Mouse (Mus musculus) urinary bladder, postnatal 4 days (tissue): ENCODE data around the gene Renbp.

Experiments
- DNase-seq, 2 experiments: peaks; one replicate each; pipeline ENCODE4 v3.0.0; 2021 to 2022; ENCODE audit warnings: low spot score in 2 of 2

Renbp gene

GRCm38 (mm10) chrX:73930402-73931062 lies at the start of gene Renbp:
Gene Renbp, minus strand, starts transcription at chrX:73930850.
- DNase-seq = peak; percentile 74 to 79

DNA sequence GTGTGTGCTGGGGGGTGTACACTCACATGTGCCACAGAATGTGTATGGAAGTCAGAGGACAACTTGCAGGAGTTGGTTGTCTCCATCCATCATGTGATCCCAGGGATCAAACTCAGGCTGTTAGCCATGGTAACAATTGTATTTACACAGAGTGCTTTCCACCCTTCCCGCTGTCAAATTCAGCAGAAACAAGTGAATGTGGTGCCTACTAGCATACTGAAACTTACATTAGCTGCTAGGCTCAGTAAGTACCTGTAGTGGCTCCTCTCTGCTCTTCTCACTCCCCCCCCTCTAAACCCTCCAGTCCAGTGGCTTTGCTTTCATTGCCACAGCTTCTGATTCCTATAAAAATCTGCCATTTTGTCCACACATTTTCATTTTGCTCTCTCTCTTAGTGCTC lies 47.1 kb upstream of the Renbp start:
- DNase-seq = no peak

DNA sequence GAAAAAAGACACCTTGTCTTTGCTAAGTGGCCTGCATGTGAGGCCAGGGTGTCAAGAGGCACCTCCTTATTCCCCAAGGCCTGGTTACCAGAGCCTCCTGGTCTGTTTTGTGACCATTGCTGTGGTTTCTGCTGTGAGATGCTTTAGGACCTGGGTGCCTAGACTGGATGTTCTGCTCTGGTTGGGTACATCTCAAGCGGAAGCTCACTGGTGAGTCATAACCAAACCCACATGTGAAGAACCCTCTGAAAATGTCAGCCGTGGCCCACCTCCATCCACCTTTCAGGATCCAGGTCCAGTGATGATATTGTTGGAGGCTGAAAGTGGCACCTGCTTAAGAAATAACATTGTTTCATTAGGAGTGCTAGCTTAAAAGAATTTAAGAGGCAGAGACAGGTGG lies 45.6 kb upstream of the Renbp start:
- DNase-seq = no peak

- no peak for DNase-seq
These were observed 42.1 kb upstream of the Renbp start for GRCm38 (mm10) chrX:73972774-73973173.

DNA sequence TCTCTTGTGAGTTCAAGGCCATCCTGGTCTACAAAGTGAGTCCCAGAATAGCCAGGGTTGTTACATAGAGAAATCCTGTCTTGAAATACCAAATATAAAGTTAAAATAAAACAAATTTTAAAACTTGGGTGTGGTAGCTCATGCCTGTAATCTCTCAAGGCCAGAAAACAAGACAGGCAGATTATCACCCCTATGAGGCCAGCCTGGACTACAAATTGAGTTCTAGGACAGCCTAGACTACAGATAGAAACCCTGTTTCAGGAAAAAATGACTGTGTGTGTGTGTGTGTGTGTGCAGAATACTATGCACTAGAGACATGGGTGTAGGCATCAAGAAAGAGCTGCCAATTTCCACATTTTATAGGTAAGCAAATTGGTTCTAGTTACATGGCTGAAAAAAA lies 40.1 kb upstream of the Renbp start:
- DNase-seq = no peak

- DNase-seq = no peak
These were observed 39.1 kb upstream of the Renbp start for GRCm38 (mm10) chrX:73969729-73970128.

DNA sequence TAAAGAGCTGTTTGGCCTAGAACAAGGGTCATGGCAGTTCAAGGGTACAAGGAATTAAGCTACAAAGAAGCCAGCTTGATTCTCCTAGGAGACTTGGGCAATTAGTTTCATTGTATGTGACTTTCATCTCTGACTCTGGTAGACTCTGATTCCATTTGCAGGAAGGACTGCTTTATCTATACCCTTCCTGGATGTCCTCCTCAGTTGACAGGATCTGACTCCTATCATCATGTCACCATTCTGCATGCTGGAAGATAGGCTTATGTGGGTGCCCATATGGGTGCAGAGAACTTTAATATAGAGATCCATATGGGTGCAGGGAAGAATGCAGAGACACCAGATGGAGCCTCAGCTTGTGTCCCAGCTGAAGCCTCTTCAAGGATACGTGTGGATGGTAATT lies 38.5 kb upstream of the Renbp start:
- no peak for DNase-seq

- DNase-seq = peak; percentile 83 to 85
These were observed 36.8 kb upstream of the Renbp start for GRCm38 (mm10) chrX:73967177-73968075.

GRCm38 (mm10) chrX:73966248-73967176 lies 35.9 kb upstream of the Renbp start, which contains the start of gene Hcfc1:
Gene Hcfc1, minus strand, starts transcription at chrX:73966357.
- DNase-seq = peak; percentile 83 to 87

- DNase-seq = no peak
These were observed 34.7 kb upstream of the Renbp start for GRCm38 (mm10) chrX:73965307-73965706.

DNA sequence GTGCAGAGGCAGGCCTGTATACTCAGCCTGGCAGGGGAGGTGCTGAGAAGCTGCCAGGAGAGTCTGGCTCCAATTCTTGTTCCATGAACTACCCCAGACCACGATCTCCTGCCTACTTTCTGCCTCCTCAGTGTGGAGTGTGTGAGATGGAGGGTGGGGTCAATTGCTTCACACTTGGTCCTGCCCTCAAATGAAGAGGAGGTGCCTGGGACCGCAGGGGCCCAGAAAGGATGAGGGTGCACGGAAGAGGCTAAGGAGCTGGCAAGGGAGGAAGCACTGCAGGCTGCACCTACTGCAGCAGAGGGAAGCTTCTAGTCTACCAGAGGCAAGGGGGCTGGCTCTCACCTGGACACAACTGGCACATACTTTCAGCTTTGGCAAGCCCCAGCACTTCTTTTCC lies 33.7 kb upstream of the Renbp start:
- no peak for DNase-seq

DNA sequence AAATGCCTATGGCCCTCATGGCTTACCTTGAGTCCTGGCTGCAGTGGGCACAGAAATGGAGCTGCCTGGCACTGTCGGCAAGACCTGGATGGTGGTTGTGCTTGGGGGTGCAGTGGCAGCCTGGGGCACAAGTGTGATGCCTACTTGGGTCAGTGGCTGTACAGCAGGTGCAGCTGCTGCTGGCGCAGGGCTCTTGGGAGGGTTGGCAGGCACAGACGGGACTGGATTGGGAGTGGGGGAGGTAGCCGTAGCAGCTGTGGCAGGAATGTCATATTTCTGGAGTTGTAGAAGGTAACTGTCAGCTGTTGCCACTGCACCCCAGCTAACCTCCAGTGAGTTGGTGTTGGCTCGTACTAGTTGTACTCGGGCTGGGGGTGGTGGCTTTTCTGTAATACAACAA lies 24.3 kb upstream of the Renbp start:
- no peak for DNase-seq

DNA sequence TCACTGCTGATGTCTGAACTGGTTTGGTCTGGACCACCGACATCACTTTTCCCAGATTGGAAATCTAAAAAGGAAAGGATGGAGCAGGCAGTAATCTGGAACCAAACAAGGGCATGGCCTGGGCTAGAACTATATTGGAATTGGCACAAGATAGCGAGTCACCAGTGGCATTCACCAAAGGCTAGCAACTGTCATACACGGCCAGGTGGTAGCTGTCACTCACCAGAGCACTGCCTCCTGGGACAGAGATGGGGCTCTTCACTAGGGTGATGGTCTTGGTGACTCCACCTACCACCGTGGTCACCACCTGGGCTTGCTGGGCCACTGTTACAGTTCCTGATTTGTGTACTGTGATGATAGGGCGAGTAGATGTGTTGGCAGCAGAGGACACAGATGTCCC lies 22.0 kb upstream of the Renbp start:
- DNase-seq = no peak

DNA sequence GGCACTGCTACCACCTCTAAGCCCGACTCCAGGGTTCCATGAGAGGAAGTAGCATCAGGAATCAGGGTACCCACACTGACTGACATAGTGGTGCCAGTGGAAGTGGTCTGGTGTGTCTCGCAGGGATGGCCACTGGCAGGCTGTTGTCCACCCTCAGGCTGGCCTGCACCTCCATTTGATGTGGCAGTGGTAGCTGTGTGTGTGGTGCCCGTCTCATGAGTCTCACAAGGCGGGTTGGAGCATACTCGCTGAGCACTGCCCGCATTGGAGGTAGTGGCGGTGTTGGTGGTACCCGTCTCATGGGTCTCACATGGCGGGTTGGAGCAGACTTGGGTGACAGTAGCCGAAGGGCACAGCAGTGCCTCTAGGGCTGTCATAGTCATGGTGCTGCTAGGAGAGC lies 18.7 kb upstream of the Renbp start:
- DNase-seq = no peak

GRCm38 (mm10) chrX:73948647-73949046 lies 18.0 kb upstream of the Renbp start:
- DNase-seq = peak in 1 of 2 experiments; percentile 36

DNA sequence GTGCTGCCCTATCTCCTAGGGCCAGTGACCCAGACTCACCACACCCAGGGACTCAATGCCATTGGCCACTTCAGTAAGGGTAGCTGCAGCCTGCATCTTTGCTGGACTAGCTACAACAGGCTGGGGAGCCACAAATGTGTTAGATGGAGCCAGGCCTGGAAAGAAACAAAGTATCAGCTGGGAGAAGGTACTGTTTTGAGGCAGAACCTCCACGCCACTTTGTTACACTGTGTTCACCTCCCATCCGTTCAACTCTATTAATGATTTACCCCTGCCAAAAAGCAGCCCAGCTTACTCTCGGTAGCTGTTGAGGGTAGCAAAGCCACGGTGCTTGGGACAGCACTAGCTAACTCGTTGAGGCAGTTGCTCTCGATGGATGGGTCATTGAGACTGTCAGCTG lies 16.2 kb upstream of the Renbp start:
- no peak for DNase-seq

DNA sequence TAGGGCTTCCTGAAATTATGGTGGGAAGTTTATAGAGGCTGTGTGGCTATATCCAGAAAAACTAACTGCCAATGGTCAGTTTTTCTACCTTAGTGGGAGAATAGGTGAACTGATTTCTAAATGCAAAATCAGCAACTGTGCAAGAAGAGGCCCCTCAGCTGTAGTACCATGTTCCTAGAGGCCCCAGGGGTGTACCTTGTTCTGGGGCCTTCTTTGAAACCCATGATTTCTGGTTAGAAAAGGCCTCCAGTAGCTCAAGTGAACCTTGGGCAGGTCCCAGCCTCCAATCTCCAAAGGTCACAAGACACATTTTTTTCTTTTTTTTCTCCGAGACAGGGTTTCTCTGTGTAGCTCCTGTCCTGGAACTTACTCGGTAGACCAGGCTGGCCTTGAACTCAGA lies 11.6 kb upstream of the Renbp start:
- no peak for DNase-seq

- no peak for DNase-seq
These were observed 11.2 kb upstream of the Renbp start for GRCm38 (mm10) chrX:73941860-73942259.

- no peak for DNase-seq
These were observed 1.2 kb upstream of the Renbp start for GRCm38 (mm10) chrX:73931871-73932270.

GRCm38 (mm10) chrX:73922550-73922882 lies 8.1 kb downstream of the Renbp start:
- no peak for DNase-seq

GRCm38 (mm10) chrX:73921823-73922549 lies 8.7 kb downstream of the Renbp start, which contains the start of the genes Arhgap4 and Naa10:
Gene Arhgap4, minus strand, starts transcription at chrX:73921870.
Gene Naa10, minus strand, starts transcription at chrX:73921944.
- peak; percentile 82 to 91 for DNase-seq
